Mouse (Mus musculus) heart, embryonic 12.5 days (tissue): ENCODE results near the gene Tulp1. TPM values are rescaled to one million over a fixed set of nuclear protein-coding genes. Genes with fewer than 3 reads are reported as not detected.
"Not testable (repeated sequence)": the region's sequence is repeated elsewhere in the genome, so short reads cannot be mapped to it uniquely, and the experiment has no call there.

Experiments
- ATAC-seq: fragments of 200-750 bp; cut with Nextera tagmentation; 2 replicates; pipeline ENCODE4 v1.8.0; 2017; ENCODE audit warnings: moderate TSS enrichment, moderate library complexity; ENCODE audit not compliant: insufficient number of reproducible peaks, low FRiP score
- H3K27ac ChIP-seq: fragments of 300-500 bp; sonication (generic); 2 replicates; pipeline ENCODE4 v1.5.1; 2016; ENCODE audit warnings: mild to moderate bottlenecking, moderate library complexity; ENCODE audit not compliant: poor library complexity, severe bottlenecking
- H3K27me3 ChIP-seq: fragments of 300-500 bp; sonication (generic); replicated peaks from 2 replicates; pipeline ENCODE4 v1.6.1; 2016; ENCODE audit warnings: mild to moderate bottlenecking, moderate library complexity
- H3K36me3 ChIP-seq: fragments of 300-500 bp; sonication (generic); 2 replicates; pipeline ENCODE4 v1.6.1; 2016; ENCODE audit warnings: mild to moderate bottlenecking, moderate library complexity
- H3K4me1 ChIP-seq: fragments of 300-500 bp; sonication (generic); replicated peaks from 2 replicates; pipeline ENCODE4 v1.6.1; 2016; ENCODE audit warnings: mild to moderate bottlenecking
- H3K4me2 ChIP-seq: fragments of 300-500 bp; sonication (generic); 2 replicates; pipeline ENCODE4 v1.6.1; 2016; ENCODE audit warnings: mild to moderate bottlenecking, moderate library complexity
- H3K4me3 ChIP-seq: fragments of 300-500 bp; sonication (generic); 2 replicates; pipeline ENCODE4 v1.5.1; 2016; ENCODE audit warnings: mild to moderate bottlenecking
- H3K9ac ChIP-seq: fragments of 300-500 bp; sonication (generic); 2 replicates; pipeline ENCODE4 v1.6.1; 2016; ENCODE audit warnings: mild to moderate bottlenecking, moderate library complexity
- H3K9me3 ChIP-seq: fragments of 300-500 bp; sonication (generic); replicated peaks from 2 replicates; pipeline ENCODE4 v1.6.1; 2016; ENCODE audit warnings: mild to moderate bottlenecking, moderate library complexity
- WGBS: fragments of 180-500 bp; shearing (Covaris S2); methylation state at CpG from one replicate; pipeline ENCODE4 v1.1.7; 2016; 5-methylcytosine and 5-hydroxymethylcytosine counted together
- polyA plus RNA-seq: library from polyadenylated mRNA; unstranded; fragments of >200 nt; fragmentation: Nextera tagmentation; extraction: Ambion mirVana; gene quantifications from 2 replicates; pipeline ENCODE4 v1.2.1, GENCODE M21; 2016

Tulp1 gene
- polyA plus RNA-seq, 1 experiment from 2014 or later = 3.7 TPM

GRCm38 (mm10) chr17:28340578-28340977, 24.4 kb downstream of the Tulp1 start:
- H3K36me3 ChIP-seq = peaks cover 39% of the 10 kb centered on the region
- peak overlapping the region; percentile 72 for H3K4me2 ChIP-seq
- ATAC-seq = peak; percentile 36
- peak overlapping the region; percentile 83 for H3K27ac ChIP-seq
- H3K9ac ChIP-seq = peak overlapping the region; percentile 69
- peak overlapping the region; percentile 36 for H3K4me3 ChIP-seq
- no peaks in the 10 kb centered on the region for H3K27me3 ChIP-seq
- WGBS = 45% methylated on average over 7 of the region's 7 CpGs
- H3K4me1 ChIP-seq = peaks cover 55% of the 10 kb centered on the region
- no peaks in the 10 kb centered on the region for H3K9me3 ChIP-seq

- 88% methylated on average over 7 of the region's 7 CpGs for WGBS
- no peak overlapping the region for H3K27ac ChIP-seq
- no peak overlapping the region for H3K4me2 ChIP-seq
- ATAC-seq = no peak
- peaks cover 45% of the 10 kb centered on the region for H3K4me1 ChIP-seq
- peaks cover 59% of the 10 kb centered on the region for H3K36me3 ChIP-seq
- H3K9ac ChIP-seq = no peak overlapping the region
- no peaks in the 10 kb centered on the region for H3K27me3 ChIP-seq
- no peak overlapping the region for H3K4me3 ChIP-seq
- no peaks in the 10 kb centered on the region for H3K9me3 ChIP-seq
Measured at GRCm38 (mm10) chr17:28337547-28337946, 27.5 kb downstream of the Tulp1 start.

GRCm38 (mm10) chr17:28335267-28335666, 29.8 kb downstream of the Tulp1 start:
- WGBS = 76% methylated on average over 10 of the region's 10 CpGs
- Histone ChIP-seq H3K4me1 (peaks cover 42% of the 10 kb centered on the region), H3K36me3 (peaks cover 80% of the 10 kb centered on the region)

GRCm38 (mm10) chr17:28332915-28333546, 32.0 kb downstream of the Tulp1 start:
- Histone ChIP-seq H3K4me3 (no peak overlapping the region), H3K9me3 (no peaks in the 10 kb centered on the region), H3K36me3 (peaks cover 68% of the 10 kb centered on the region), H3K4me2 (peak overlapping the region; percentile 22), H3K9ac (peak overlapping the region; percentile 49), H3K4me1 (peaks cover 47% of the 10 kb centered on the region), H3K27ac (peak overlapping the region; percentile 48), H3K27me3 (no peaks in the 10 kb centered on the region)
- 56% methylated on average over 31 of the region's 31 CpGs for WGBS
- no peak for ATAC-seq

More at GRCm38 (mm10) chr17:28335267-28335666, 29.8 kb downstream of the Tulp1 start:
- H3K9me3 ChIP-seq = no peaks in the 10 kb centered on the region
- H3K9ac ChIP-seq = no peak overlapping the region
- no peak overlapping the region for H3K4me3 ChIP-seq
- no peak overlapping the region for H3K27ac ChIP-seq
- ATAC-seq = no peak
- no peak overlapping the region for H3K4me2 ChIP-seq
- H3K27me3 ChIP-seq = no peaks in the 10 kb centered on the region

GRCm38 (mm10) chr17:28332113-28332914, 32.7 kb downstream of the Tulp1 start:
- no peaks in the 10 kb centered on the region for H3K9me3 ChIP-seq
- H3K9ac ChIP-seq = peak overlapping the region; percentile 49
- H3K4me2 ChIP-seq = peak overlapping the region; percentile 22; the same call in 1 of the 2 replicates
- no peak overlapping the region for H3K4me3 ChIP-seq
- peaks cover 61% of the 10 kb centered on the region for H3K36me3 ChIP-seq
- H3K4me1 ChIP-seq = peaks cover 54% of the 10 kb centered on the region
- no peak for ATAC-seq
- no peaks in the 10 kb centered on the region for H3K27me3 ChIP-seq
- H3K27ac ChIP-seq = peak overlapping the region; percentile 48; the same call in 1 of the 2 replicates
- WGBS = 55% methylated on average over 13 of the region's 13 CpGs

GRCm38 (mm10) chr17:28331241-28332112, 33.5 kb downstream of the Tulp1 start:
- 32% methylated on average over 7 of the region's 7 CpGs for whole genome bisulfite sequencing
- Histone ChIP-seq H3K9ac (0 out of 2 replicates have a peak overlapping the region, but pooled peaks have one; percentile 15), H3K4me1 (peaks cover 56% of the 10 kb centered on the region), H3K9me3 (no peaks in the 10 kb centered on the region), H3K27me3 (no peaks in the 10 kb centered on the region), H3K4me3 (no peak overlapping the region), H3K4me2 (no peak overlapping the region), H3K36me3 (peaks cover 59% of the 10 kb centered on the region), H3K27ac (peak overlapping the region; percentile 48; the same call in 1 of the 2 replicates)
- ATAC-seq = no peak

GRCm38 (mm10) chr17:28330590-28330989, 34.4 kb downstream of the Tulp1 start:
- not testable (repeated sequence) for H3K27me3 ChIP-seq, H3K27ac ChIP-seq, H3K9ac ChIP-seq, H3K4me3 ChIP-seq, ATAC-seq, H3K9me3 ChIP-seq
- WGBS = 68% methylated on average over 8 of the region's 8 CpGs
- Histone ChIP-seq H3K36me3 (peaks cover 61% of the 10 kb centered on the region), H3K4me2 (peak overlapping the region; percentile 30; the same call in 1 of the 2 replicates), H3K4me1 (peaks cover 56% of the 10 kb centered on the region)

GRCm38 (mm10) chr17:28330232-28330546, 34.8 kb downstream of the Tulp1 start:
- Histone ChIP-seq H3K27ac (no peak overlapping the region), H3K36me3 (peaks cover 58% of the 10 kb centered on the region), H3K4me1 (peaks cover 56% of the 10 kb centered on the region)

GRCm38 (mm10) chr17:28329503-28330231, 35.4 kb downstream of the Tulp1 start:
- H3K27me3 ChIP-seq = no peaks in the 10 kb centered on the region
- H3K4me2 ChIP-seq = peak overlapping the region; percentile 83
- peak overlapping the region; percentile 94 for H3K27ac ChIP-seq
- H3K9me3 ChIP-seq = no peaks in the 10 kb centered on the region
- peak overlapping the region; percentile 98 for H3K4me3 ChIP-seq
- peaks cover 55% of the 10 kb centered on the region for H3K36me3 ChIP-seq
- H3K9ac ChIP-seq = peak overlapping the region; percentile 100
- 6% methylated on average over 4 of the region's 4 CpGs for WGBS
- H3K4me1 ChIP-seq = peaks cover 54% of the 10 kb centered on the region
- no peak for ATAC-seq

More at GRCm38 (mm10) chr17:28330232-28330546, 34.8 kb downstream of the Tulp1 start:
- Histone ChIP-seq H3K4me3 (peak overlapping the region; percentile 98), H3K4me2 (peak overlapping the region; percentile 83), H3K27me3 (no peaks in the 10 kb centered on the region), H3K9me3 (no peaks in the 10 kb centered on the region), H3K9ac (peak overlapping the region; percentile 100)
- ATAC-seq = no peak
- 51% methylated on average over 2 of the region's 2 CpGs for WGBS

DNA sequence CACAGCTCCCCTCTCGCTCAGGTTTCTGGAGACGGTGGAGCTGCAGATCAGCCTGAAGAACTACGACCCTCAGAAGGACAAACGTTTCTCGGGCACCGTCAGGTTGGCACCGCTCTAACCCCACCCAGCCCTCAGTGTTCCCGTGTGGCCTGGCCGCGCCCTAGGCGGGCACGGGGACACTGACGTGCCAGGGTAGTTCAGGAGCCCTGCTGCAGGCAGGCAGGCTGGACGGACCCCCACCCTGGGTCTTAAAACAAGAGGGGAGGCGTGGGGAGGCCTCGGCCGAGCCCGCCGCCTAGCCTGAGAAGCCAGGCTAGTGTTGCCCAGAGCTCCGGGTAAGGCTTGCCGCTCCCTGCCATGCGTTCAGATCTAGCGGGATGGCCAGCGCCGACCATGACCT, 36.1 kb downstream of the Tulp1 start:
- Histone ChIP-seq H3K4me2 (peak overlapping the region; percentile 83), H3K4me3 (peak overlapping the region; percentile 98), H3K4me1 (peaks cover 50% of the 10 kb centered on the region), H3K9me3 (no peaks in the 10 kb centered on the region), H3K27me3 (no peaks in the 10 kb centered on the region), H3K9ac (peak overlapping the region; percentile 100), H3K27ac (peak overlapping the region; percentile 94), H3K36me3 (peaks cover 62% of the 10 kb centered on the region)
- under 1% methylated on average over 25 of the region's 25 CpGs for WGBS
- ATAC-seq = peak; percentile 12
